Mouse (Mus musculus) hindbrain, embryonic 14.5 days (tissue): ENCODE measurements around the gene Sirt3. TPM values are rescaled to one million over a fixed set of nuclear protein-coding genes. Genes with fewer than 3 reads are reported as not detected.
"Not testable (repeated sequence)": the region's sequence is repeated elsewhere in the genome, so short reads cannot be mapped to it uniquely, and the experiment has no call there.

Experiments
- ATAC-seq: fragments of 200-750 bp; cut with Nextera tagmentation; 2 replicates; pipeline ENCODE4 v1.8.0; 2017; ENCODE audit warnings: moderate number of reproducible peaks, mild to moderate bottlenecking, moderate TSS enrichment, moderate library complexity; ENCODE audit not compliant: low FRiP score
- DNase-seq: peaks from one replicate; pipeline ENCODE4 v3.0.0-alpha.2; 2015; ENCODE audit warnings: low spot score
- H3K27ac ChIP-seq: fragments of 300-500 bp; sonication (generic); 2 replicates; pipeline ENCODE4 v1.5.1; 2014; ENCODE audit warnings: mild to moderate bottlenecking, moderate library complexity
- H3K27me3 ChIP-seq: fragments of 300-500 bp; sonication (generic); 2 replicates; pipeline ENCODE4 v1.6.1; 2014; ENCODE audit warnings: mild to moderate bottlenecking, low read length, mixed read lengths; ENCODE audit not compliant: control insufficient read depth, insufficient read depth
- H3K36me3 ChIP-seq: fragments of 300-500 bp; sonication (generic); replicated peaks from 2 replicates; pipeline ENCODE4 v1.6.1; 2014; ENCODE audit not compliant: control insufficient read depth, insufficient read depth
- H3K4me1 ChIP-seq: fragments of 300-500 bp; sonication (generic); replicated peaks from 2 replicates; pipeline ENCODE4 v1.6.1; 2014; ENCODE audit warnings: antibody characterized with exemption, low read length, mixed read lengths; ENCODE audit not compliant: control insufficient read depth, insufficient read depth
- H3K4me2 ChIP-seq: fragments of 300-500 bp; sonication (generic); replicated peaks from 2 replicates; pipeline ENCODE4 v1.6.1; 2014; ENCODE audit warnings: mild to moderate bottlenecking, moderate library complexity
- H3K4me3 ChIP-seq: fragments of 300-500 bp; sonication (generic); replicated peaks from 2 replicates; pipeline ENCODE4 v1.5.1; 2014; ENCODE audit warnings: mild to moderate bottlenecking, low read length
- H3K9ac ChIP-seq: fragments of 300-500 bp; sonication (generic); 2 replicates; pipeline ENCODE4 v1.6.1; 2014
- H3K9me3 ChIP-seq: fragments of 300-500 bp; sonication (generic); 2 replicates; pipeline ENCODE4 v1.6.1; 2016; ENCODE audit warnings: low read length; ENCODE audit not compliant: control insufficient read depth
- WGBS: fragments of 180-500 bp; shearing (Covaris S2); extraction: QIAGEN DNeasy Blood & Tissue Kit; methylation state at CpG from one replicate; pipeline ENCODE4 v1.1.7; 2014; 5-methylcytosine and 5-hydroxymethylcytosine counted together
- polyA plus RNA-seq: library from polyadenylated mRNA; unstranded; fragments of >200 nt; fragmentation: Nextera tagmentation; extraction: Ambion mirVana; gene quantifications from 2 replicates; pipeline ENCODE4 v1.2.1, GENCODE M21; 2014

The Sirt3 gene
- polyA plus RNA-seq, 1 experiment from 2014 or later: 47.5 TPM

DNA sequence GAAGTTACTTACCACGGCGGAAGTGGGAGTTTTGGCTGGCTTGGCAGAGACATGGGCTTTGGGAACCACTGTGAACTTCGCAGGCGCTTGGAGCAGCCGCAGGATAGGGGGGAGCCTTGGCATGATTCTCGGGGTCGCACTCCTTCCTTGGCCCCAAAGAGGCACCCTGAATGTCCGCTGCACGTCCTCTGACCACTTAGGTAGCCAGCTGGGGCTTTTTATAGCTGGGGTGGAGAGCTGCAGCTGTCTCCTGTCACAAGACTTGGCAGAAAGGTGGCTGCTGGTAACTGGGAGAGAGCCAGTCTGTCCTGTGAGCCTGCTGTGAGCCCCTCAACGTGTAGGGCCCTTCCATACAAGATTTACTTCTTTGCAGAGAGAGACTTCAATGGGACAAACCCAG lies 18.1 kb upstream of the Sirt3 start, which contains the start of gene Cox8b:
TSS of gene Cox8b (minus strand) at position 227 of the 400 bp plus-strand sequence.
- no peak within 1 kb of the TSS for H3K4me2 ChIP-seq
- ATAC-seq: no peak
- no peaks in the 10 kb centered on the region for H3K9me3 ChIP-seq
- H3K4me3 ChIP-seq: no peak within 1 kb of the TSS
- peaks cover 43% of the 10 kb centered on the region for H3K36me3 ChIP-seq
- 81% methylated on average over 10 of the region's 10 CpGs for WGBS
- no peak within 1 kb of the TSS for H3K9ac ChIP-seq
- no peak within 1 kb of the TSS for H3K27ac ChIP-seq
- no peaks in the 10 kb centered on the region for H3K4me1 ChIP-seq
- no peak for DNase-seq
- H3K27me3 ChIP-seq: no peaks in the 10 kb centered on the region

DNA sequence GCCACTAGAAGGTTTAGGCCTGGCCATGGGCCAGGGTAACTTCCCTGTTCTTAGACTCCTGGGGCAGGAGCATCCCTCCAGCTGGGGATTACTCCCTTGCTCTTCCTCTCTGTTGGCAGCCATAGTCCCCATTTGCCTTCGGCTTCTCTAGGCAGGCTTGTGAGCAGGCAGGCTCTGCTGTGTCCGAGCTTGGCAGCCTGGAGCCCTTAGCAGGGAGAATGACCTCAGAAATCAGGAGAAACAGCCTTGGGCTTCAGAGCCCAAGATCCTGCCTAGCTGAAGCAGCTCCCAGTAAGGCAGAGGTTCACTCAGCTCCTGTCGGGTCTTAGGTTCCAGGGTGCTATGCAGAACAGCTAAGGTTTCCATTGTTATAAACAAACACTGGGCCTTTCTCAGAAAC lies 17.0 kb upstream of the Sirt3 start:
- DNase-seq: no peak
- no peak for ATAC-seq
- WGBS: 74% methylated on average over 3 of the region's 3 CpGs
- H3K27ac ChIP-seq: no peak overlapping the region
- H3K36me3 ChIP-seq: peaks cover 54% of the 10 kb centered on the region
- H3K4me3 ChIP-seq: no peak overlapping the region
- no peak overlapping the region for H3K9ac ChIP-seq
- H3K9me3 ChIP-seq: no peaks in the 10 kb centered on the region
- H3K4me2 ChIP-seq: no peak overlapping the region
- H3K4me1 ChIP-seq: no peaks in the 10 kb centered on the region
- H3K27me3 ChIP-seq: no peaks in the 10 kb centered on the region

DNA sequence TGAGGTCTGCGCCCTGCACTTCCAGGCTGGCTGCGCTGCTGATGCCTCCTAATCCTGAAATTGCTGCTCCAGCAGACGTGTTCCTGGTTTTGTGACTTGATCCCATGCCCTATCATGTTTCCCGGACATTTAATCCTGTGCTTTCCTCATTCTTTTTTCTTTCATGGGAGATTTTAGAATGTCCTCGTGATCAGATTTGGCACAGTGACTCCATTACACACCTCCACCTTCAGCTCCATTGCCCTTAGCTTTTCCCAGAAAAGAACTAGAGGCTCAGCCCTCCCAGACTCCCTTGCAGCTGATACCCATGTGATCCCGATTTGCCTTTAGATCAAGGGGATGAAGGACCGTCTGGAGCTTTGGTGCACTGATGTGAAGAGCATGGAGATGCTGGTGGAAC lies 15.8 kb upstream of the Sirt3 start:
- ATAC-seq: no peak
- 93% methylated on average over 7 of the region's 7 CpGs for WGBS
- H3K36me3 ChIP-seq: peaks cover 66% of the 10 kb centered on the region

DNA sequence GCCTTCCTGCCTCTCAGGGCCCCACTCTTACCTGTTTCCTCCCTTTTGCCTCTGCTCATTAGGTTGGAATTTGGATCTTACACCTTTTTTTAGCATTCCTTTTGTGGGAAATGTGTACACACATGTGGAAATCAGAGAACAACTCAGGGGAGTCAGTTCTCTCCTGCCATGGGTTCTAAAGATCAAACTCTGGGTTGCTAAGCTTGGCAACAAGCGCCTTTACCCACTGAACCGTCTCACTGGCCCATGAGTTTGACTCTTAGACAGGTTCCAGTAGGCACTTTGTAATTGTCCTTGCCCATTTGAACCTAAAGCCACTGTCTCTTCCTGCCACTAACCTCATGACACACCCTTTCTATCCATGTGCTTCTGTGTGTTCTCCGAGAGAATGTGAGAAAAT lies 12.5 kb upstream of the Sirt3 start:
- 95% methylated on average over 3 of the region's 3 CpGs for WGBS
- H3K4me3 ChIP-seq: no peak overlapping the region
- H3K9me3 ChIP-seq: no peaks in the 10 kb centered on the region
- H3K9ac ChIP-seq: no peak overlapping the region
- no peaks in the 10 kb centered on the region for H3K27me3 ChIP-seq
- peaks cover 87% of the 10 kb centered on the region for H3K36me3 ChIP-seq
- H3K27ac ChIP-seq: no peak overlapping the region
- H3K4me2 ChIP-seq: no peak overlapping the region
- no peaks in the 10 kb centered on the region for H3K4me1 ChIP-seq
- ATAC-seq: no peak
- DNase-seq: no peak

More for the DNA sequence above, 15.8 kb upstream of the Sirt3 start:
- no peak overlapping the region for H3K4me2 ChIP-seq
- no peaks in the 10 kb centered on the region for H3K9me3 ChIP-seq
- H3K4me3 ChIP-seq: no peak overlapping the region
- no peak for DNase-seq
- no peak overlapping the region for H3K9ac ChIP-seq
- no peaks in the 10 kb centered on the region for H3K27me3 ChIP-seq
- H3K27ac ChIP-seq: no peak overlapping the region
- no peaks in the 10 kb centered on the region for H3K4me1 ChIP-seq

DNA sequence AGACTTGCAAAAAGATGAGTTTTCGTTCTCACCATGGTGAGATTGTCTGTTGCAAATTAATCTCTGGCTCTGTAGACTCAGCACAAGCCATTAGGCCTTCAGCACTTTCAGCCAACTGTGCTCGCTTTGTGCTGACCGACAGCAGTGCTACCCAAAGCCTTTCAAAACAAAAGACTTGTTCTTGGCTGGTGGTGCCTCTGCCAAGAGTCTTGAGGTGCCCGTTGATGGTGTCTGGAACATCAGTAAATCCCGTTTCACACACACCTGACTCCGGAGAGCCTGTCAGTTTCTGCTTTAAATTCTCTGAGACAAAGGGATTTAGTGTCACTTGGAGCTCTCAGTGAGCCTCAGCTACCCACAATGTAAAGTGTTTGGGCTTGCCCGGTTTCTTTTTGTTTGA lies 11.9 kb upstream of the Sirt3 start:
- 92% methylated on average over 7 of the region's 7 CpGs for WGBS

DNA sequence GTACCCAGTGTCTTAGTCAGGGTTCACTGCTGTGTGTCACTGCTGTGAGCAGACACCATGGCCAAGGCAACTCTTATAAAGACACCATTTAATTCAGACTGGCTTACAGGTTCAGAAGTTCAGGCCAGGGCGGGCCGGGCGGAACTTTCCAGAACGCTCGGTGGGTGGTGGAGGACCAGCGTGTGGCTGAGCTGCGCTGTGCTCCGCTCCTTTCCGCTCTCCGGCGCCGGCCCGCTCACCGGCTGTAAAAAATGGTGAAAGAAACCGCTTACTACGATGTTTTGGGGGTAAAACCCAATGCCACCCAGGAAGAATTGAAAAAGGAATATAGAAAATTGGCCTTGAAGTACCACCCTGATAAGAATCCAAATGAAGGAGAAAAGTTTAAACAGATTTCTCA lies 8.5 kb upstream of the Sirt3 start:
- not testable (repeated sequence) for H3K27ac ChIP-seq, ATAC-seq, H3K27me3 ChIP-seq, H3K4me3 ChIP-seq, DNase-seq, H3K9me3 ChIP-seq, H3K4me1 ChIP-seq, H3K4me2 ChIP-seq, H3K9ac ChIP-seq
- H3K36me3 ChIP-seq: peaks cover 86% of the 10 kb centered on the region
- 97% methylated on average over 16 of the region's 16 CpGs for WGBS

More for the DNA sequence above, 11.9 kb upstream of the Sirt3 start:
- H3K36me3 ChIP-seq: peaks cover 87% of the 10 kb centered on the region
- no peak overlapping the region for H3K4me2 ChIP-seq
- H3K4me1 ChIP-seq: no peaks in the 10 kb centered on the region
- no peaks in the 10 kb centered on the region for H3K9me3 ChIP-seq
- no peak overlapping the region for H3K4me3 ChIP-seq
- no peak for DNase-seq
- no peak overlapping the region for H3K9ac ChIP-seq
- H3K27ac ChIP-seq: no peak overlapping the region
- H3K27me3 ChIP-seq: no peaks in the 10 kb centered on the region
- no peak for ATAC-seq

DNA sequence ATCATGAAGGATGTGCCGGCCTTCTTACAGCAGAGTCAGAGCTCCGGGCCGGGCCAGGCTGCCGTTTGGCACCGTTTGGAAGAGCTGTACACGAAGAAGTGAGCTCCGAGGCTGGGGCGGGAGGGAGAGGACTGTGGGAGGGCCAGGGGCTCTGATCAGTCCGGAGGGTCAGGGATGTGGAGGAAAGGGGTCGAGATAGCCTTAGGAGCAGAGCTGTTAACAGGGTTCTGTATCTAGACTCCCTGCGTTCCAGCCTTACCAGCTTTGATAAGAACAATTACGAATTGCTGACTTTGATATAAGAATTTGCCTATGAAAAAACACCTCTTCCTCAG lies 327 bp upstream of the Sirt3 start:
- peaks cover 12% of the 10 kb centered on the region for H3K4me1 ChIP-seq
- peaks cover 25% of the 10 kb centered on the region for H3K36me3 ChIP-seq
- H3K27me3 ChIP-seq: no peaks in the 10 kb centered on the region
- peak overlapping the region; percentile 95 for H3K9ac ChIP-seq
- ATAC-seq: peak; percentile 61; the same call in 1 of the 2 replicates
- peak overlapping the region; percentile 90 for H3K27ac ChIP-seq
- H3K4me3 ChIP-seq: peak overlapping the region; percentile 91
- DNase-seq: no peak
- WGBS: under 1% methylated on average over 12 of the region's 12 CpGs
- peak overlapping the region; percentile 76 for H3K4me2 ChIP-seq
- no peaks in the 10 kb centered on the region for H3K9me3 ChIP-seq

DNA sequence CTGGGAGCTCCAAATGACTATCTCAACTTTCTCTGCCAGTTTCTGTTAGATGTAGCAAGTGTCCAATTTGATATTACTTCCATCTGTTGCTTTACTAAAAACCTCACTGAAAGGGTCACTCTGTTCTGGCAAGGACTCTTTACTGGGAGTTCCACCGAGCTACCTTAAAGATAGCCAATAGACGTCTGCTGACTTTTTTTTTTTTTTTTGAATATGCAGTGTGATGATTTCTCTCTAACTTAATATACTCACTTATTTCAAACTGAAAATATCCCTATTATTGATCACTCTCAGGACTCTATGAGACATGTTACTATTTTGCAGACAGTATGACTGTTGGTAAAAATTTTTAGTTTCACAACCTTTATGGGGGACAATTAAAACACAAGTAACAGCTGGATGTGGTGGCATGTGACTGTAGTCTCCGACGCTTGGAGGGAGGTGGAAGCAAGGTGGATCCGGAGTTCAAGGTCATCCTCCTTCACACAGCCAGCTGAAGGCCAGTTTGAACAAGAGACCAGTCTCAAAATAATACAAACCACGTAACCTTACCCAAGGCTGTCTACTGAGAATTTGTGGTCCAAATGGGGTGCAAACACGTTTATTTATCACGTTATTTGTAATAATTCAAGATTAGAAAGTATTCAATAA lies 1.1 kb downstream of the Sirt3 start:
- H3K4me1 ChIP-seq: peaks cover 12% of the 10 kb centered on the region
- H3K9ac ChIP-seq: peak overlapping the region; percentile 95
- H3K4me2 ChIP-seq: peak overlapping the region; percentile 76
- H3K9me3 ChIP-seq: no peaks in the 10 kb centered on the region
- no peaks in the 10 kb centered on the region for H3K27me3 ChIP-seq
- ATAC-seq: no peak
- peak overlapping the region; percentile 90 for H3K27ac ChIP-seq
- peaks cover 20% of the 10 kb centered on the region for H3K36me3 ChIP-seq
- 27% methylated on average over 8 of the region's 8 CpGs for WGBS
- peak overlapping the region; percentile 91 for H3K4me3 ChIP-seq
- DNase-seq: no peak

DNA sequence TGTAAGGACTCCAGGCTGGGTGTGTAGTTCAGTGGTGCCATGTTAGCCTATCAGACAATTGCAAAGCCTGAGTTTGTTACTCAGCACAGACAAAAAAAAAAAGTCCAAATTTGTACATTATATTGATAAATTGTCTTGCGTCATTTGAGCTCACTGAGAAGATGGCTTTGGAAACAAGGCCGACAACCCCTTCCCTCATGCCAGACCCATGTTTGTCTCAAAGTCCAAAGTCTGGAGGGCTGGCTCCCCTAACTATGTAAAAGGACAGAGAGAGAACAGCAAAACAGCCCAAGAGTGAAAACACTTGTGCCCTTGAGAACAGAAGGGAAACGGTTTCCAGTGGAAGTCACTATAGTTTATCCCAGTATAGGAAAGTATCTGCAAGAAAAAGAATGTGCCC lies 1.7 kb downstream of the Sirt3 start:
- WGBS: 88% methylated on average over 3 of the region's 3 CpGs
- Histone ChIP-seq H3K4me3 (peak overlapping the region; percentile 91; the same call in 1 of the 2 replicates), H3K4me1 (peaks cover 12% of the 10 kb centered on the region), H3K9me3 (no peaks in the 10 kb centered on the region), H3K27me3 (no peaks in the 10 kb centered on the region), H3K4me2 (peak overlapping the region; percentile 76; the same call in 1 of the 2 replicates), H3K9ac (peak overlapping the region; percentile 20; the same call in 1 of the 2 replicates), H3K36me3 (peaks cover 20% of the 10 kb centered on the region), H3K27ac (no peak overlapping the region)
- ATAC-seq (no peak), DNase-seq (no peak)

DNA sequence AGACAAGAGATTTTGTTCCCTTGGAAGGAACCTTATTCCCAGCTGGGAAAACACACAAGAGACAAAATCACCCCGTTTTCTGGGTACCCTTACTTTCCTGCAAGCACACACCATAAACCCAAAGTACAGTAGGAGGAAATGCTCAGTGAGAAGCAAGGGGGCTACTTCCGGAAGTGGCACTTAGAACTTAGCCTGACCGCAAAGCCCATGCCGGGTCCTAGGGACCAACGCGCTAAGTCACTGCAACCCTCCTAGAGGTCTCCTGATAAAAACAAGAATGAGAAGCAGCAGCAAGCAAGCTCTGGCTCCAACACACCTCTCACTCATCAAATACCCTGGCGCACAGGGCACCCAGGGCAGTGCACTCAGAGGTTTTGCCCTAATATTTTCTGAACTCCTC lies 2.8 kb downstream of the Sirt3 start:
- no peaks in the 10 kb centered on the region for H3K9me3 ChIP-seq
- ATAC-seq (no peak), DNase-seq (no peak)
- H3K36me3 ChIP-seq: peaks cover 21% of the 10 kb centered on the region
- H3K4me2 ChIP-seq: no peak overlapping the region
- H3K9ac ChIP-seq: no peak overlapping the region
- peaks cover 12% of the 10 kb centered on the region for H3K4me1 ChIP-seq
- WGBS: 96% methylated on average over 7 of the region's 7 CpGs
- H3K27ac ChIP-seq: no peak overlapping the region
- no peak overlapping the region for H3K4me3 ChIP-seq
- H3K27me3 ChIP-seq: no peaks in the 10 kb centered on the region
